Mouse (Mus musculus): ENCODE measurements at regions not wholly inside any gene's neighbourhood (a gene's known extent, or its start where the extent isn't known, plus 50 kb on each side); places are given as distances from the start of the nearest gene placed in this dataset.

DNA sequence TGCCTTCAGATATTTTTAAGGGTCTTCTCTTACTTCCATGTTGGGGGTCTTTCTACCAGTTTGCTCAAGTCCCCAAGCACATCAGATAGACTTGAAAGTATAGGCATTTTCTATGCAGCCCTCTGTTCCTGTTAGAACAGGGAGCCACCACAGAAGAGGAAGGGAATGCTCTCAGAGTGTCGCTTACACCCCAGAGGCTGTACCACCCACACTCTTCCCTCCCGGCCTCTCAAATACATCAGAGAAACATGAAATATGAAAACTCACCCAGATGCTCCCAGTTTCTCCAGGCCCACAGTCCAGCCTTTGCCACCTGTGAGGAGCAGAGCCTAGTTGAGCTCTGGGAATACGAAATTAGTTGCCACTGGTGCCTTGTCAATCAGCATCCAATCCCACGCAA lies 423.2 kb upstream of the Meis1 start:
- Histone ChIP-seq H3K4me3 (ENCODE audit: low read depth, low read length) (no peak overlapping the region), H3K9ac (no peak overlapping the region), H3K36me3 (ENCODE audit: insufficient read depth) (no peaks in the 10 kb centered on the region), H3K27ac (ENCODE audit: low read depth, low read length) (no peak overlapping the region), H3K27me3 (ENCODE audit: insufficient read depth, low read length) (no peaks in the 10 kb centered on the region), H3K9me3 (ENCODE audit: low read length) (no peaks in the 10 kb centered on the region), H3K4me1 (ENCODE audit: insufficient read depth) (no peaks in the 10 kb centered on the region), H3K4me2 (ENCODE audit: low read depth) (no peak overlapping the region)
- DNase-seq (no peak), ATAC-seq (no peak)
- no peak for TF ChIP-seq CTCF (IDR thresholded peaks at IDR 0.05; ENCODE audit: low read depth)
- 87% methylated on average over 4 of the region's 4 CpGs for WGBS

DNA sequence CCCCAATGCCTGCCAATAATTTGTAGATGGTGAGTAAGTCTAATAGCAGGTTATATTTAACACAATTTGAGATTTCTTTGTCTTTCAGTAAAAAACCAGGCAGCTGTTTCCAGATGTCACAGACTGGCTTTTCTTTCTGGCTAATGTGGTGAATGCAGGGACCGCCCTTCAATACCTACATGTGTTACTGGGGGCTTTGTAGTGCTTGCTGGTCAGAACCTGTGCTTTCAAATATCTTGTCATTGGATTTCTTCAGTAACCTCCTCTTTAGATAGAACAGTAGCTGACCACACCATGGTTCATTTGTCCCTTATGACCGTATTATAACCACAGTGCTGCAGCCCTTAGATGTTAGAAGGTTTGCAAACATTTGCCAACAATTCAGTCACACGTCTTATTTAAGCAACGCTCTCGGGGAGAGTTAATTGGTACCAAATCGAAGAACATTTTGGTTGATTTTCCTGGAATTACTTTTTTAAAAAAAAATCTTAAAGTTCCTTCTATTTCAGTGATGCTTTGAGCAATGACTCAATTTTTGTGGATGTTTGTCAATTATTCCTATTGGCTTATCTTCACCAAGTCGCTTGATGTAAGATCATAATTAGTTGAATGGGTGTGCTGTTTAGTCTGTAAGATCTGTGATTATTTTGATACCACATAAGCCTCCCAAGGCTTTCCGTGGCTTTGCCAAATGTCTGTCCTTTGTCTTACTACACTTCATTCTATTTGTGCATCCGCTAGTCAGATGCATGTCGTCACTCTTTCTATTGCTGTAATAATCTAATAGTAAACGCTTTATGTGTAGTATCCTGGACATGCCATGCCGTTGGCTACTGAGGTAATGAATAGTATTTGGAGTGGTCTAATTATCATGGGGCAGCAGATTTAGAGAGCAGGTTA lies 436.9 kb upstream of the Meis1 start:
- Histone ChIP-seq H3K4me3 (ENCODE audit: low read depth, low read length) (no peak overlapping the region), H3K4me2 (ENCODE audit: low read depth) (no peak overlapping the region), H3K27me3 (ENCODE audit: insufficient read depth, low read length) (no peaks in the 10 kb centered on the region), H3K4me1 (ENCODE audit: insufficient read depth) (no peaks in the 10 kb centered on the region), H3K36me3 (ENCODE audit: insufficient read depth) (no peaks in the 10 kb centered on the region), H3K9me3 (ENCODE audit: low read length) (no peaks in the 10 kb centered on the region), H3K9ac (no peak overlapping the region), H3K27ac (ENCODE audit: low read depth, low read length) (no peak overlapping the region)
- DNase-seq = no peak
- TF ChIP-seq CTCF (IDR thresholded peaks at IDR 0.05; ENCODE audit: low read depth) = no peak
- ATAC-seq = no peak
- WGBS = 51% methylated on average over 12 of the region's 12 CpGs

DNA sequence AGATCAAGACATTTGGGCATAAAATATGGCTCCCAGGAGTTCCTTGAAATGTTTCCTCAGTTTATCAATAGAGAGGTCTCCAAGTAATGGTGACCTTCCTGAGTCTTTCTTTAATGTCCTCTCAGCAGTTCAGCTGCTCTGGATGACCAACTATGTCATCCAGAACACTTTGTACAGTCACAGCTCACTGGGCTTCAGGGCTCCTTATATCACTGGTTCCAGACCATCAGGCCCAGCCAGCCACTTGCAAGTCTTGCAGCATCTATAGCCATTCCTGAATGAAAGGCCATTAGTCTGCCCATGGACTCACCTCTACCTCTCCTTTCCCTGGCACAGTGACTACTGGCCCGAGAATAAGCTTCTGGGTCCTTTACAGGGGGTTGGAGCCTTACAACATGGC lies 437.8 kb upstream of the Meis1 start:
- H3K36me3 ChIP-seq (ENCODE audit: insufficient read depth) = no peaks in the 10 kb centered on the region
- H3K9me3 ChIP-seq (ENCODE audit: low read length) = no peaks in the 10 kb centered on the region
- 77% methylated on average over 1 of the region's 1 CpGs for WGBS
- TF ChIP-seq CTCF (IDR thresholded peaks at IDR 0.05; ENCODE audit: low read depth) = no peak
- no peaks in the 10 kb centered on the region for H3K4me1 ChIP-seq (ENCODE audit: insufficient read depth)
- H3K4me2 ChIP-seq (ENCODE audit: low read depth) = no peak overlapping the region
- no peak overlapping the region for H3K9ac ChIP-seq
- H3K27me3 ChIP-seq (ENCODE audit: insufficient read depth, low read length) = no peaks in the 10 kb centered on the region
- ATAC-seq (no peak), DNase-seq (no peak)
- no peak overlapping the region for H3K27ac ChIP-seq (ENCODE audit: low read depth, low read length)
- H3K4me3 ChIP-seq (ENCODE audit: low read depth, low read length) = no peak overlapping the region

- no peak overlapping the region for H3K27ac ChIP-seq (ENCODE audit: low read depth, low read length)
- no peaks in the 10 kb centered on the region for H3K9me3 ChIP-seq (ENCODE audit: low read length)
- no peak overlapping the region for H3K4me2 ChIP-seq (ENCODE audit: low read depth)
- H3K4me1 ChIP-seq (ENCODE audit: insufficient read depth) = no peaks in the 10 kb centered on the region
- H3K9ac ChIP-seq = no peak overlapping the region
- ATAC-seq (no peak), DNase-seq (no peak)
- H3K27me3 ChIP-seq (ENCODE audit: insufficient read depth, low read length) = no peaks in the 10 kb centered on the region
- no peaks in the 10 kb centered on the region for H3K36me3 ChIP-seq (ENCODE audit: insufficient read depth)
- H3K4me3 ChIP-seq (ENCODE audit: low read depth, low read length) = no peak overlapping the region
- WGBS = 43% methylated on average over 6 of the region's 6 CpGs
- TF ChIP-seq CTCF (IDR thresholded peaks at IDR 0.05; ENCODE audit: low read depth) = no peak
Measured at GRCm38 (mm10) chr11:19463730-19464358, 445.1 kb upstream of the Meis1 start.

DNA sequence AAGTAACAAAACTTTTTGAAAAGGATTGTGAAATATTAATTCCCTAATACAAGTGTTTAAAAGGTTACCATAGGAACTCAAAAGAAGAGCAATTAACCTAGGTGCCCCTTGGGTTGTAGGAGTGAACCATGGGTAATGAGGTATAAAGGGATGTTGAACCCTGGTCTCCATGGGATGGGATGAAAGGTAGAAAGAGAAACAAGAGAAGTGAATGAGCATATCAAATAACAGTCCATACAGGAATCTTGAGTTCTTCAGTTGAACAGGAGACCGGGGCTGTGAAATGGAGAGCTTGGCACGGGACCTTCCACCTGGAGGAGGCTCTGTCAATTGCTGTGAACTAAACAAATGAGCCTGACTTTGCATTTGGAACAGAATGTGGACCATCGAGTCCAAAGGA lies 449.6 kb upstream of the Meis1 start:
- ATAC-seq = no peak
- H3K27ac ChIP-seq (ENCODE audit: low read depth, low read length) = no peak overlapping the region
- H3K36me3 ChIP-seq (ENCODE audit: insufficient read depth) = no peaks in the 10 kb centered on the region
- no peaks in the 10 kb centered on the region for H3K4me1 ChIP-seq (ENCODE audit: insufficient read depth)
- H3K9ac ChIP-seq = no peak overlapping the region
- H3K9me3 ChIP-seq (ENCODE audit: low read length) = no peaks in the 10 kb centered on the region
- H3K4me3 ChIP-seq (ENCODE audit: low read depth, low read length) = no peak overlapping the region
- DNase-seq = no peak
- 83% methylated on average over 3 of the region's 3 CpGs for WGBS
- no peak for TF ChIP-seq CTCF (IDR thresholded peaks at IDR 0.05; ENCODE audit: low read depth)
- H3K4me2 ChIP-seq (ENCODE audit: low read depth) = no peak overlapping the region
- H3K27me3 ChIP-seq (ENCODE audit: insufficient read depth, low read length) = no peaks in the 10 kb centered on the region

DNA sequence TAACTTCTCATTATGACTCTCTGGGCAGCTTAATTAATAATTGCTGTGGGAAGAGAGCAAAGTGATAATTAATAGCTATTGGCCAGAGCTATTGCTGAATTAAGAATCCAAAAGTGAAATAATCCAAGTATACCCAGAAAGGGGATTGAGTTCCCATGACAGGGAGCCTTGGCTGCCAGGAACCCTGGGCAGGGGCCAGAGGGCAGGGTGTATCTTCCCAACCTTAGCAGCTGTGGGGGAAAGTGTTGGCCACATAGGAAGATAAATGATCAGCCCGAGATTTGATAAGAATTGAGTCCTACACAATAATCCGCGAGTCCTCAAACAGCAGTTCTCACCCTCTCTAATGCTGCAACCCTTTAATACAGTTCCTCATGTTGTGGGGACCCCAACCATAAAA lies 450.0 kb upstream of the Meis1 start:
- ATAC-seq (no peak), DNase-seq (no peak)
- Histone ChIP-seq H3K36me3 (ENCODE audit: insufficient read depth) (no peaks in the 10 kb centered on the region), H3K9ac (no peak overlapping the region), H3K4me1 (ENCODE audit: insufficient read depth) (no peaks in the 10 kb centered on the region), H3K27me3 (ENCODE audit: insufficient read depth, low read length) (no peaks in the 10 kb centered on the region), H3K4me2 (ENCODE audit: low read depth) (no peak overlapping the region), H3K4me3 (ENCODE audit: low read depth, low read length) (no peak overlapping the region), H3K27ac (ENCODE audit: low read depth, low read length) (no peak overlapping the region), H3K9me3 (ENCODE audit: low read length) (no peaks in the 10 kb centered on the region)
- no peak for TF ChIP-seq CTCF (IDR thresholded peaks at IDR 0.05; ENCODE audit: low read depth)
- WGBS = 90% methylated on average over 3 of the region's 3 CpGs

DNA sequence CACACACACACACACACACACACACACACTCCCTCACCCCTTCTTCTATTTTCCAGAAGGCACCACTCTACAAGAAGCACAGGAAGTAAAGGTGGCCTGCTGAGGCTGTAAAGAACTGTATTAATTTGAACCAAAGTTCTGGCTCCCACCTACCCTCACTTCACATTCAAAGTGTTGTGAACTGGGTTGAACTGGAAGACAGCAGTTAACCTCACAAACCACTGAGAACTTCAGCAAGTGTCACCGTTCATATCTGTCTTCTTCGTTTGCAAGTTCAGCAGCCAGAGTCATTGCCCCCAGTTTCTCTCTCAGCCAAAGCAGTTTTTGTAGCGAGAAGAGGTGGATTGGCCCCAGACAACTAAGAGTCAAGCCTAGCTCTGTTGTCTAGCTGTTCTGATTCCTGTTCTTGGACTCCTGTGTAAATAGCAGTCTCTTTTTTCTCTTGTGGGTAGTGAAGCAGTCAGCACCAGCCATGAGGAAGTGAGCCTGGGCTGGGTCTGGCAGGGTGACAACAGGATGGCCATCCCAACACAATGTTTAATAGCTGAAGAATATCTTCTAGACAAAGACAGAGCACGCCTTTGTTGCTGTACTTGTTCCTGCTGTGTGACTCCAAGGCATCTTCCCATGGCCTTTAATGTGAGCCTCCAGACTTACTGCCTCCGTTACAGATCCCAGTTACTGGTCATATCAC lies 452.0 kb upstream of the Meis1 start:
- H3K27ac ChIP-seq (ENCODE audit: low read depth, low read length) = no peak overlapping the region
- no peaks in the 10 kb centered on the region for H3K27me3 ChIP-seq (ENCODE audit: insufficient read depth, low read length)
- ATAC-seq (no peak), DNase-seq (no peak)
- H3K4me3 ChIP-seq (ENCODE audit: low read depth, low read length) = no peak overlapping the region
- no peaks in the 10 kb centered on the region for H3K36me3 ChIP-seq (ENCODE audit: insufficient read depth)
- WGBS = 95% methylated on average over 5 of the region's 5 CpGs
- no peaks in the 10 kb centered on the region for H3K4me1 ChIP-seq (ENCODE audit: insufficient read depth)
- no peak overlapping the region for H3K9ac ChIP-seq
- H3K9me3 ChIP-seq (ENCODE audit: low read length) = no peaks in the 10 kb centered on the region
- H3K4me2 ChIP-seq (ENCODE audit: low read depth) = no peak overlapping the region
- TF ChIP-seq CTCF (IDR thresholded peaks at IDR 0.05; ENCODE audit: low read depth) = no peak
